Mouse (Mus musculus) ES-CJ7 (cell line): ENCODE data around the gene Ift52.

Source experiments
- DNase-seq: peaks from one replicate; pipeline ENCODE4 v3.0.0; 2011; ENCODE audit warnings: low read depth, low spot score

Gene Ift52

DNA sequence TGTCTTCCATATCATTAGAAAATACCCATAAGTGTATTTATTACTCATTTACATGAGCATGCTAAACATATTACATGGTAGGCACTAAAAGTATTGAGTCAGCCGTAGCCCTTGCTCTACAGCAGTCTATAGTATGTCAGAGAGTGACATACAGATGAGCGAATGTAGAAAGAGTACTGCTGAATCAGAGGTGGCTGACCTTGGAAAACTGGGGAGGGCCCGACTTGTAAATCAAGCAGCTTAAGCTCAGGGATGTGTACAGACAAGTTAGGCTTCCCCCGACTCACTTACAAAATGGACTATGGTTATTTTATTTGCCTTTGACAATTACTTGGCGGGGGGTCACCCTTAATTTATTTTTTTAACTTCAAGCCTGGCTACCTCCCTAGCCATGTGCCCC, 14.1 kb downstream of the Ift52 start:
- DNase-seq: peak; percentile 88

DNA sequence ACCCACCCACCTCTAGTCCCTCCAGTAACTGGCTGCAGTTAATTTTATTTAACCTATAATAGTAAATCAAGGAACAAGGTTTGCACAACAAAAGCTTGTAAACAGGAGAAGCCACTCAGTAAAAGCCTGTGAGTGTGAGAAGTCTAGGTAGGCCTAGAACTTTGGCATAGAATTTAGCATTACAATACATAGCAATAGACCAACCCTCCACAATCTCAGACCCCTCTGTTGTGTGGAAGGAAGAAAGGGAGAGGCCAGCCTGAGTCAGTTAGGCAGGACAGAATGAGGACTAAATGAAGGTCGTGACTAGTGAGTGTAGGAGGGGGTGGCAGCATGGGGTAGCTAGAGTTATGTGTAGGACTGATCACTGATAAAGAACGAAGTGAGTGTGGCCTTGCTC, 14.6 kb downstream of the Ift52 start:
- DNase-seq: peak; percentile 98

DNA sequence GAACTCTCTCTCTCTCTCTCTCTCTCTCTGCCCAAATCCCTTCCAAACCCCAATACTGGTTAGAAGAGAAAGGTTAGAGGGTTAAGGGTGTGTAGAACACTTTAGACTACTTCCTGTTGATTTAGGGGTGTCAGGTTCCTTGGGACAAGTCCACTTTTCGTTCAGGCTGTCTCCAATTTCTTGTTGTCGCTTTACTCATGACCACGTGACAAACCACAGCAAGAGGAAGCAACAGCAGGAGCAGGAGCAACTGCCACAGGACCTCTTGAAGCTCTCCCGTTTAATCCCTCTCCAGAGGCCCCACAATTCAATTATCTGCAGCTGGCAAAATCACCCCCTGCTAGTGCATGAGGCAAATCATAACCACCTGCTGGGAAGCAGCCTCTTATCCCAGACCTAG, 15.5 kb downstream of the Ift52 start:
- DNase-seq: peak; percentile 75

DNA sequence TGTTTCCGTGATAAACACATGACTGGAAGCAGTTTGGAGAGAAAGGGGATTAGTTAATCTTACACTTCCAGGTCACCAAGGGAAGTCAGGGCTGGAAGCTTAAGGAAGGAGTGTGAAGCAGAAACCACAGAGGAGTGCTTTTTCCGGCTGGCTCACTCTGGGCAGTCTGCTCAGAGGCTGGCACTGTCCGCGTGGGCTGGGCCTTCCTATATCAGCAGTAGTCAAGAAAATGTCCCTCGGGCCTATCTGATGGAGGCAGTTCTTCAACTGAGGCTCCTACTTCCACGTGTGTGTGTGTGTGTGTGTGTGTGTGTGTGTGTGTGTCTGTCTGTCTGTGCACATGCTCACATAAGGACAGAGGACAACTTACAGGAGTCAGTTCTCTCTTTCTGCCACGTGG, 22.8 kb downstream of the Ift52 start:
- no peak for DNase-seq

DNA sequence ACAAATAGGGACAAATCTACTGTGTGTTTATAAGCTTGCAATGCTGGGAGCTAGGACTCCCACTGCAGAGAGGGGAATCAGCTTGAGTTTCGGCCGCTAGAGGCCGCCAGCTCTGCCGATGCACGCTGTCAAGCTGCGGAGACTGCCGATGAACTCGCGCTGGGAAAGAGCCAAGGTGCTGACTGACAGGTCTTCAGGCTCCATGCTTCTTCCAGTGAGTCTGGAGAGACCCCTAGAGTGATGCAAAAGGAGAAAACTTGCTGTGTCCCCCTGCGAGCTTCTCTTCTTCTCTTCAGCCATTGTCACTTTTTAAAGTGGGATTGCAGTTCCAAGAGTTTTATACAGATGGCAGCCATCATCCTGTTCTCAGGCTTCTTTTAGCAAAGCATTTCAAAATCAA, 31.0 kb downstream of the Ift52 start:
- DNase-seq: peak; percentile 86

DNA sequence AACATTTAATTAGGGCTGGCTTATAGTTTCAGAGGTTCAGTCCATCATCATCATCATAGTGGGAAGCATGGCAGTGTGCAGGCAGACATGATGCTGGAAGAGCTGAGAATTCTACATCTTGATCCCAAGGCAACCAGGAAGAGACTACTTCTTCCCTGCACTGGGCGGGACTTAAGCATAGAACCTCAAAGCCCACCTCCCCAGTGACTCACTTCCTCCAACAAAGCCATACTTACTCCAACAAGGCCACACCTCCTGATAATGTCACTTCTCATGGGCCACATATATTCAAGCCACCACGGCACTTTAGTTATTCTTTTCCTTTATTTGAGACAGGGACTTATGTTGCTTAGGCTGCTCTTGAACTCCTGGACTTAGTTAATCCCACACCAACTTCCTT, 32.0 kb downstream of the Ift52 start:
- DNase-seq: peak; percentile 37

DNA sequence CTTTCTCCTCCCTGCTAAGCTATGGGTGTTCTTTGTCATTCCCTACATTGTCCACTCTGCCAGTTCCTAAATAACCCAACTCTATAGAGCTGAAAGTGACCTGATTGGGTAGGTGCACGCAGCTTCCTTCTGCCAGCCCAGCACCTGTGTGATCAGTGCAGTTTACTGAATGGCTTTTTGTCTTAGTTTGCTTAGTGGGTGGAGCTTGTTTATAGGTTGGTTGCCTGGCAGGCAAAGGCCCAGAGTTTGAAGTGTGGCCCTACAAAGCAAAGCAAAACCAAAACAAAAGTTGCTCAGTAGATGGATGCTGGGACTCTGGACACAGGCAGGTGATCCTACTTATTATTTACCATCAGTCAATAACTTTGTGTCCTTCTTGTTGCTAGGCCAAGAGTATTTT, 34.5 kb downstream of the Ift52 start:
- peak; percentile 93 for DNase-seq

DNA sequence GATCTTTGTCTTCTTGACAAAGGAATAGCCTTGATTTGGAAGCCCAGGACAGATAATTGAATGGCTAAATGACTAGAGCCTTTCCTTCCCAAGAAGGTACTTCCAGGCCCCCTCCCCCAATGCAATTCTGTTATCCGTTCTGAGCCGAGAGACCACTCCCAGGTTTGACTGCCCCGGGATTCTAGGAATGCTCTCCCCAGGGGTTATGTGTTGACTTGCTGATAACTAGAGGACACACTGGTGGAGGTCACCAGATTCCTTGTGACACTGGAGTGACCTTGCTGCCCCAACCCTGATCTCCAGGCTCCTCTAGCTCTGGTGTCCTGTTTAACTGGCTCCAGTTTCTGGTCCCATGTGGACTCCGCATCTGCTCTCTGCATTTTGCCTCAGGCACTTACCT, 34.9 kb downstream of the Ift52 start:
- DNase-seq: peak; percentile 98

DNA sequence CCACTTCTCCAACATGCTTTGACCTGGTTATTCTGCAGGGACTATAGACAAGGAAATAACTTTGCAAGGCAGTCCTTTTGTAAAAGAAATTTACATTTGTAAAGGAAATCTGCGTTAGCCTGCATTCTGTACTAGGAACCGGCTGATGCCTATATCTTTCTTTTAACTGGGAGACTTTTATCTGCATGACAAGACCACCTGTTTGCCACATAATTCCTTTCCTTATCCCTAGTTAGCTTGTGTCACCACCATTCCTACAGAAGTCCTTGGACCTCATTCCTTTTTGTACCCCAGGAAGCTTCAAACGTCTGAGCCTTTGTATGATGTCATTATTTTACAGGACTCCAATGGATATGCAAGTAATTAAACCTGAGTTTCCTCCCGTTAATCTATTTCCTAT, 35.7 kb downstream of the Ift52 start:
- peak; percentile 59 for DNase-seq

DNA sequence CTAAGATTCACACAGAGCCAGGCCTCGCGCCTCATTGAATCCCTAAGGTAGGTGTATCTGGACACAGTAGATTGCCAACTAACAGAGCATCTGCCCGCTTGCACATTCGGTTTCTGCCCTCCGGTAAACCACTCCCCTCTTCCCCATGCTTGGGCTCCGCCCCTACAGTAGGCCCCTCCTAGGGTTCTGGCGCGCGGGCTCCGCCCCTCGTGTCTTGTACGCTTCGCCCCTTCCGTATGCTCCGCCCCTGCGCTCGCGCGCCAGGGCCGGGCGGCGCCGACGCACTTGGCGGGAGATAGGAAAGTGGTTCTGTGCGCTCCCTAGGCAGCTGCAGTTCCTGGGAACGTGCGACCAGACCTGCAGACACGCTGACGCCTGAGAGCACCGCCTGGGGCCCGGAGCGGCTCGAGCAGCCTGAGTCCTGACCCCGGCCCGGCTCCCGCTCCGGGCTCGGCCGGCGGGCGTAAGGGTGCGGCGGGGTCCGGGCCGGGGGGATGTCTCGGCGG, 37.2 kb downstream of the Ift52 start, which contains the start of gene Mybl2:
Gene Mybl2, plus strand, starts transcription at position 353 of the 506 bp plus-strand sequence.
- DNase-seq: peak; percentile 96

DNA sequence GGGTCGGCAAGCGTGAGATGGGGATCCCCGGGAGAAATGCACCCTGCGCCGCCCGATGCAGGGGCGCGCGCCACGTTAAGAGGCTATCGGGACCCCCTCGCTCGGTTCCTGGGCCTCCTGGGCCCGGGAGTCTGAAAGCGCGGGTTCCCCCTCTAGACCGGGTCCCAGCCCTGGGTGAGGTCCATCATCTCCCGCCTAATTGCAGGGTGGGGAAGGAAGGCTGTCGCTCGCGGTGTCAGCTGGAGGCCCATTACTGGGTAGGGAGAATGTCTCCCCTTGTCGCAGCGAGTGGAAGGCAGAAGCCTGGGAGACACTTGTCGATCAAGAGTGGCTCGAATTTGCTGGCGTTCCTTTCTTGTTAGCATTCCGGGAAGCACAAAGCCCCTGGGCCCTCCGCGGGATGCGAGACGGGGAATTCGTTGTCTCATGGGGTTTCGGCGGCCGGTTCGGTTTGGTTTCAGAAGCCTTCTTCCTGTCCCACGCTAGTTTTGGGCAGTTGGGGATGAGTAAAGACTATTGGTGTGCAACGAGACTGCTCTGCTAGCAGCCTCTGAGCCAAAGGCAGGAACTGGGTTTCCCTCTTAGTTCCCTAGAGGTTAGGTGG, 37.8 kb downstream of the Ift52 start:
- peak; percentile 35 for DNase-seq

DNA sequence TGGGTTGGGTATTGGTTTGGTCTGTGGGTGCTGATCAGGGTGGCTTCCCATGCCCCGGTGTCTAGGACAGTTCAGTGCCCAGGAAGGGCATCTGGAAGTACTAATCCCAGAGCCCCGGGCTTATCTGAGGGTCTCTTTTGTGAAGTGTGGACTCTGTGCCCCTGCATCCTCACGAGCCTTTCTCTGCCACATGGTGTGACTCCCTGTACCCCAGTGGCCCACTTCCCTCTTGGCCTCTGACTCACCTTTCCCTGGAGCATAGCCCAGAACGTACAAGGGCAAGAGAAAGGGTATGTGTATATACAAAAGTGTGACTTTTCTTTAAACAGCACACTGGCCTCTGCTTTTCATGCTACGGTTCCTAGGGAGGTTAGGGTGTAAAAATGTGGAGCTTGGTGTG, 38.6 kb downstream of the Ift52 start:
- no peak for DNase-seq

DNA sequence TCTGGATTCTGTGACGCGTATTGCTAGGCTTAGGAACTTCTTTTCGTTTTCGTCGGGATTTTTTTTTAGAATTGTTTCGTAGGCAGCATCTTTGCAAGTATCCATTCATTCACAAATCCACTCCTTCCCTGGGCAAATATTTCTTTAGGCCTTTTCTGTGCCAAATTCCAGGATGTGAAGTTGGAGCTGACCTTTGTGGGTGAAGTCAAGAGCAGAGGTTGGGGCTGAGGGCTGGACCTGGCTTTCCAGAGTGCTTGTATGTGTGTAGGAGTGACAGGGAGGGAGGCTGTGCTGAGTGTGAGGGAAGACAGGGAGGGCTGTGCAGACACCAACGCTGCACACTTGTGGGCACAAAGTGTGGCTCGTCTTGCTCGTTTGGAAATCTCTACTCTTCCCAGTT, 39.4 kb downstream of the Ift52 start:
- DNase-seq: peak; percentile 50

DNA sequence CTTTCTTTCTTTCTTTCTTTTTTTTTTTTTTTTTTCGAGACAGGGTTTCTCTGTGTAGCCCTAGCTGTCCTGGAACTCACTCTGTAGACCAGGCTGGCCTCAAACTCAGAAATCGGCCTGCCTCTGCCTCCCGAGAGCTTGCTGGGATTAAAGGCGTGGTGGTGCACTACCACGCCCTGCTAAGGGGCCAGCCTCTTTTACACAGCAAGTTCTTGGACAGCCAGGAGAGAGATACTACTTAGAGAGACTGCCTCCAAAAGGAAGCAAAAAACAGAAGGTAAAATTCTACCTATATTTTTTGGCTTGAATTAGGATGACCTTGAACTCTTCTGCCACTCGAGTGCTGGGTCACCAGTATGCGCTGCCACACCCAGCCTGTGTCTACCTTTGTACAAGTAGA, 41.8 kb downstream of the Ift52 start:
- DNase-seq: peak; percentile 74

DNA sequence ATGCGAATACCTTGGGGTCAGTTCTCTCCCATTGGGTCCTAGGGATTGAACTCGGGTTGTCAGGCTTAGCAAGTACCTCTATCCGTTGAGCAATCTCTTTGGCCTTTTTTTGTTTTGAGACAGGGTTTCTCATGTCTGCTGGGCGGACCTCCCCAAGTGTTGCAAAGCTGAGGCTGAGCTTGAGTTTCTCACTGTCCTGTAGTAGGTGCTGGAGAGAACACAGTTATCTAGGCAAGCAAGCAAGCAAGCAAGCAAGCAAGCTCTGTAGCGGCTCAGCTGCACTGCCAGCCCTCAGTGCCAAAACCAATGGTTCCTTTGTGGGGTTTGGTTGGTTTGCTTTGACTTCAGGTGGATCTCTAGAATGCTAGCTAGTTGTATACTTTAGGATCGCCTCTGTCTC, 43.5 kb downstream of the Ift52 start:
- DNase-seq: peak; percentile 61

DNA sequence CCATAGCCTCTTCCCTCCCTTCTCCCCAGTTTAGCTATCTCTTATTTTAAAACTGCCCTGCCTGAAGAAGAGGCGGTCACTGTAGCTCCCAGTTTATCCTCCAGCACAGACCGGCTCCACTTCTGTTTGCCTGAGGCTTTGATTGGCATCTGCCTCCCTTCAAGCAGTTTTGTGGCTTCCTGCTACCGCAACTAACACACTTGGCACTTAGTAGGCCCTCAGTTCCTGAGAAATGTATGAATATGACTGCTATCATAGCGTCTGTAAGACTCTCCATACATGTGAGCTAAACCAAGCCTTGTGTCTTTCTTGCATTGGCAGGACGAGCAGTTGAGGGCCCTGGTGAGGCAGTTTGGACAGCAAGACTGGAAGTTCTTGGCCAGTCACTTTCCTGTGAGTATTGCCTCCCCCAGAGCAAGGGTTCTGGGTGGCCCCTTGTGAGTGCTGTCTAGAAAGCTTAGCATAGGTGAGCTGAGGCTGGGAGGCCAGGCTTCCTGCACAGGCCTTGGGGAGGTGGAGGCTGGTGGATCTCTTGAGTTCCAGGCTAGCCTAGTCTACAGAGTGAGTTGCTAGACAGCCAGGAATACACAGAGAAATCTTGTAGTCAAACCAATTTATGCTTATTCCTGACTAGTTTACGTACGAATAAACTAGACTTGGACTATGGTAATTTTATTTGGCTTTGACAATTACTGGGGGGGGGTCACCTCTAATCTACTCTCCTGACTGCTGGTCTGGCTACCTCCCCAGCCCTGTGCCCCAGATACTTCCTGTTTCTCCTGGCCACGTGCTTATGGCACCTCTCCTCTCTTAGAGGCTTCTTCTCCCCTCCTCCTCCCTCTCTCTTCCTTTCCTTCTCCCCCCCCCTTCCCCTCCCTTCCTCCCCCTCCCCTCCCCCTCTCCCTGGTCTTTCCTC, 44.3 kb downstream of the Ift52 start:
- DNase-seq: peak; percentile 52

DNA sequence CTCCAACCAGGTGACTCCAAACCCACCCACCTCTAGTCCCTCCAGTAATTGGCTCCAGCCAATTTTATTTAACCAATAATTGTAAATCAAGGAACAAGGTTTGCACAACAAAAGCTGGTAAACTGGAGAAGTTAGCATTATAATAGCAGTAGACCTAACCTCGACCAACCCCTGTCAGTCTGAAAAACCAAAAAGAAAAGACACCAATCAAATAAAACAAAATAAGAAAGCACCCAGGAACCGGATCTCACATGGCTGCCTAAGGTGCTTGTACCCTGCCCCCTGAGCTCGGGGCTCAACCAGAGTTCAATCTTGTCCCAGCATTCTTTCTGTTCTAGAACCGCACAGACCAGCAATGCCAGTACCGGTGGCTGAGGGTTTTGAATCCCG, 45.0 kb downstream of the Ift52 start:
- peak; percentile 94 for DNase-seq

DNA sequence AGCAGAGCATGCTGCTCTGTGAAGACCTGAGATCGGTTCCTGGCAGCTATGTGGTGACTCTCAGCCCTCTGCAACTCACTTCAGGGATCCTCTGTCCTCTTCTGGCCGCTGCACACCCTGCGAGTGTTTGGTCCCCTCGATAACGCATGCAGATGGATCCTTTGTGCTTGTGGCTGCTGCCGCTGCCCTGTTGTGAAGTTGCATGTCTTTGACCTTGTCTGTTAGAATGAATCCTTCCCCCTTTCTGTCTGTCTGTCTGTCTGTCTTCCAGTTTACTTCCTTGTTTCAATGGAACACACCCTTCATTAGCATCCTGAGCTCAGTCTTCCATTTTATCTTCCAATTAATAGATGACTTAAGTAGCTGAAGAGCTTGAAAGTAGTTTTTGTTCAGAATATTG, 49.2 kb downstream of the Ift52 start:
- peak; percentile 84 for DNase-seq

DNA sequence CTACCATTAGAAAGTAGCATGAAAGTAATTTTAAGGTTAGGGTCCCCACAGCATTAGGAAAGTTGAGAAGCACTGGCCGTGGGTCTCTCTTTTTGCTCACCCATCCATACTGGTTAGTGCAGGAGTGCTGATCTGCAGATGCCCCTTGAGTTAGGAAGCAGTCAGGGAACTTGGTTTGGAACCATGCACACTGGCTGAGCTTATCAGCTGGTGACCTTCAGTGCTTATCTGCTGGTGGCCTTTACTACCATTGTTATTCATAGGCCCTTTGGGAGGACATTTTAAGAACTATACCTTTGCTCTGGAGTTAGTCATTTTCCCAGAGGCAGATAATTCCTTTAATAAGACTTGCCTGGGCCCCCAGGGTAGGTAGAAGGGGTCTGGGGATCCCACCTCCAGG, 50.1 kb downstream of the Ift52 start:
- DNase-seq: peak; percentile 54

DNA sequence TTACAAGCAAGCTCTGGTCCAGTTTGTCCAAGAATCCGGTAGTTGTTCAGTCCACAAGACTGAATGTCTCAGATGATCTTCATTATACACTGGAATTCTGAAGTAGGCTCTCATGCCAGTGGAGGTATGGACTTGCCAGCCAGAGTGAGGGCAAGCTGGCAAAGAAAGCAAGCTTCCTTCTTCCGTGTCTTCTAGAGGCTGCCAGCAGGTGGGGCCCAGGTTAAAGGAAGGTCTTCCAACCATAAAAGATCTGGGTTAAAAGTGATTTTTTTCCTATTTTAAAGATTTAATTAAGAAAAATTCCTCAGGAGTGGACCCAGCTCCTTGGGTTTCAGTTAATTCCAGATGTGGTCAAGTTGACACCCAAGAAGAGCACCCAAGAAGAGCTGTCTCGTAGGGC, 53.1 kb downstream of the Ift52 start:
- DNase-seq: no peak

DNA sequence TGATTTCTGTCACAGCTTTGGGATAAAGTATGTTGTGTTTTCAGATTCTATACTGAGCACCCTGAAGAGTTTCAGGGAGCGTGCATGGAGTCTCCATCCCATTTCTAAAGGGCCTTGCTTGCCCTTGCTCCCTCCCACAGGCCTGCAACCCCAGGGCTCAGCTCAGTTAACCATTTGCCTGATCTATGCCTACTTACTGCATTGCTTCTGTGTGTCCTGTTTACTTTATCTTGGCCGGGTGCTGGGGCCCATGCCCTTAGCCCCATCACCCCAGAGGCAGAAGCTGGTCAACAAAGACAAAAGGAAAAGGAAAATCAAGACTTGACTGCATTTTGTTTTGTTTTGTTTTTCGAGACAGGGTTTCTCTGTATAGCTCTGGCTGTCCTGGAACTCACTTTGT, 54.4 kb downstream of the Ift52 start:
- no peak for DNase-seq

DNA sequence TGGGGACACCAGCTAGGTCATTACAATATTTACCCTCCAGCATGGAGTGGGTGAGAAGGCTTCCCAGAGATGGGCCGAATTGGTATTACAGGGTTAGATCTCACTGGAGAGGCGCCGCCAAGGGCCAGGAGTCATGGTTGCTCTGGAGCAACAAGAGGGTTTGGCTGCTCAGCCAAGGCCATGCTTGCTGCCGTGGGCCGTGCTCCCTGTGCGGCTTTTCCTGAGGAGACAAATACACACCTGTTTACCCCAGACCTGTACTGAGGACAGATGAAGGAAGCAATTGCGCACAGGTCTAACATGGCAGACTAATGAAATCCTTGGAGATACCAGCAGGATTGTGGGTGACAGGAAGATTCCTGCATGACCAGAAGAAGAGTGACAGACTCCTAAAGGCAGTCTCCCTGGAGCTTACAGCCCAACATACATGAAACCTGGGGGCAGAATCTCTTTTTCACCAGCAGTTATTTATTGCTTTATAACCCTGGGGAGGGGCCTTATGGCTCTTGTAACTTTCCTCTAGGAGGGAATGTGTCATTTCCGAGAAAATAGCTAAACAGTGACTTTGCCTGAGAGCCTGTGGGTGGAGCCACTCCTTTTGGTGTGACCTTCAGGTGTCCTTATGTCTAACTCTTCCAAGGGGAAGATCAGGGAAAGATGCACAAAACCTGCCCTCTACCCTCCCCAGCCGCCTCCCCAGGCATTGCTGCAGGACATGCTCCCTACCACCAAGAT, 56.0 kb downstream of the Ift52 start:
- DNase-seq: peak; percentile 66
